Mouse (Mus musculus): Measurements from ENCODE around the gene Ankrd60. TPM values are rescaled to one million over a fixed set of nuclear protein-coding genes. Genes with fewer than 3 reads are reported as not detected.

The Ankrd60 gene
- polyA plus RNA-seq, 1 experiment from 2014 or later: not detected

DNA sequence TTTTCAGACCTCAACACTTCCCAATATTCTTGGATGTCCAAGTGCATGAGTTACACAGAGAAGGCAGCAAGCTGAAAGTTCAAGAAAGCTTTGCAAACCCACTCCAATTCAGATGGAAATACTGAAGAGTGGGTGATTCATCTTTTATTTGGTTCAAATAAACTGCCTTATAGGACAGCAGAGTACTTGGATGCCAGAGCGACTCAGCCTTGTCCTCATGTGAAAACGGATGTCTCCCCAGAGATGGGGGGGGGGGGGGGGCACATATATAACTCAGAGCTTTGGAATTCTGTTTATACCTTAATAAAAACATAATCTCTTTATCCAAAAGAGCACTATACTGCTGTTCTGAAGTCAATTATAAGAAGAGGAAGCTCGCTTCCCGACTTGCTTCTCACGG, 9.2 kb upstream of the Ankrd60 start:
- no peaks in the 10 kb centered on the region for H3K9me3 ChIP-seq (replicated peaks; ENCODE audit: control insufficient read depth, low read length)
- H3K4me1 ChIP-seq (ENCODE audit: control insufficient read depth, insufficient read depth, low read length): peaks cover 7% of the 10 kb centered on the region; the same call in 1 of the 2 replicates
- peaks cover 24% of the 10 kb centered on the region for H3K27me3 ChIP-seq (ENCODE audit: control insufficient read depth, insufficient read depth, low read length)
- H3K4me3 ChIP-seq (replicated peaks; ENCODE audit: low read length): no peak overlapping the region
- 56% methylated on average over 5 of the region's 5 CpGs for WGBS
- no peak overlapping the region for H3K9ac ChIP-seq (ENCODE audit: low read length)
- H3K4me2 ChIP-seq (ENCODE audit: low read depth, low read length): no peak overlapping the region
- H3K27ac ChIP-seq (ENCODE audit: low read length): no peak overlapping the region
- no peaks in the 10 kb centered on the region for H3K36me3 ChIP-seq (ENCODE audit: control insufficient read depth, insufficient read depth, low read length)
- no peak for ATAC-seq (ENCODE audit: insufficient read depth, low FRiP score)

DNA sequence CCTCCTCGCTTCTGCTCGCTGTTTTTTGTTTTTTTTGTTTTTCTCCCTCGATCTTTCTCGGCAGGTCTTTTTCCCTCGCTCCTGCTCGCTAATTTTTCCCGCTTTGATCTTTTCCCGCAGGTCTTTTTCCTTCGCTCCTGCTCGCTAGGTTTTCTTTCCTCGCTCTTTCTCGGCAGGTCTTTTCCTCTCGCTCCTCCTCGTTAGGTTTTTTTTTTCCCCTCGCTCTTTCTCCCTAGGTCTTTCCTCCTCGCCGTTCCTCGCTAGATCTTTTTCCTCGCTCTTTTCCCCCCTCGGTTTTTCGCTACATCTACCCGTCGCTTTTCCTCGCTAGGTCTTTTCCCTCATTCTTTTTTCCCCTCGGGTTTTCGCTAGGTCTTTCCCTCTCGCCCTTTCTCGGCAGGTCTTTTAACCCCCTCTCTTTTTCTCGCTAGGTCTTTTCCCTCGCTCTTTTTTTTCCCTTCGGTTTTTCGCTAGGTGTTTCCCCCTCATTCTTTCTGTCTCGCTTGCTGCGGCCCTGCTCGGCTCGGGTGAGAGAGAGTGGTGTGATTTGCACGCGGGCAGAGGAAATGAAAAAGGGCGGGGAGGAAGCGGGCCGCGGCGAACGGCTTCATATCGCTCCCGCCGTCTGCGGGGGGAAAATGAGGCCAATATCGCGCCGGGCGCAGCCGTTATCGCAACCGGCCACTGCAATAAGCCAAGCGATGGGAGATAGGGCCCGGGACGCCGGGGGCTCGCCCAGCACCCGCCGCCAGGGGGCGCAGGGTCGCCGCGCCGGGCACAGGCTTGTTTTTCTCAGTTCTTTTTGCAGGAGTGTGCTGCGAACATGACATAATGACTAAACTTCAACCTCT, 8.2 kb upstream of the Ankrd60 start:
- no peak for ATAC-seq (ENCODE audit: insufficient read depth, low FRiP score)
- peak overlapping the region; percentile 44 for H3K4me3 ChIP-seq (replicated peaks; ENCODE audit: low read length)
- H3K9ac ChIP-seq (ENCODE audit: low read length): peak overlapping the region; percentile 64
- peak overlapping the region; percentile 3; the same call in 1 of the 2 replicates for H3K27ac ChIP-seq (ENCODE audit: low read length)
- H3K4me1 ChIP-seq (ENCODE audit: control insufficient read depth, insufficient read depth, low read length): peaks cover 7% of the 10 kb centered on the region; the same call in 1 of the 2 replicates
- H3K4me2 ChIP-seq (ENCODE audit: low read depth, low read length): peak overlapping the region; percentile 81
- 2% methylated on average over 68 of the region's 68 CpGs for WGBS
- H3K9me3 ChIP-seq (replicated peaks; ENCODE audit: control insufficient read depth, low read length): no peaks in the 10 kb centered on the region
- no peaks in the 10 kb centered on the region for H3K36me3 ChIP-seq (ENCODE audit: control insufficient read depth, insufficient read depth, low read length)
- peaks cover 24% of the 10 kb centered on the region for H3K27me3 ChIP-seq (ENCODE audit: control insufficient read depth, insufficient read depth, low read length)

DNA sequence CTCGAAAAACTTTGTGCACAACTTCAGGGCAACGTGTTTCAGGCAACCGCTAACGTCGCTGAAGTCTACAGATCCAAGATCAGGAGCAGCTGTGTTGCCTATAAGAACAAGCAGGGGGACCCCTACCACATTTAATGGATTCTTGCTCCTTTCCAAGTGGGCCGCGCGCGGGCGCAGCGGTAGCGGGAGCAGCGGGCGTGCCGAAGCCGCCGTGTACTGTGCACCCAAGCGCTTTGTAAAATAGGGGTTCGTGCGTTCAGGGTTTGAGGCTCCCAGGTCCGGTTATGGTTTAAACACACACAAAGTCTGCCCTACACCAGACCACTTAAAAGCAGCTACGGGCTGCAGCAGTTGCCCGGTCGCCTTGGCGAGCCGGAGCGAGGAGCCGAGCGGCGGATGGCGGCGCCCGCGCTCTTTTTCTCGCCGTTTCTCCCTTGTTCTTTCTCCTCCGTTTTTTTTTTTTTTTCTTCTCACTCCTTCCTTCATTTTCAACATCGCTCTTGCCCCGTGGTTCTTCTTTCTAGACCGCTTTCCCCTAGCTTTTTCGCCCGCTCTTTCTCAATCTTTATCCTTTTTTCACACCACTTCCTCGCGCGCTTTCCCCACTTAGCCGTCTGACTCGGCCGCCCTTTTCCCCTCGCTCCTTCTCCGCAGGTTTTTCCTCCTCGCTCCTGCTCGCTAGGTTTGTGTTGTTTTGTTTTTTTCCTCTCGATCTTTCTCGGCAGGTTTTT, 7.4 kb upstream of the Ankrd60 start:
- H3K27ac ChIP-seq (ENCODE audit: low read length): peak overlapping the region; percentile 3; the same call in 1 of the 2 replicates
- H3K9me3 ChIP-seq (replicated peaks; ENCODE audit: control insufficient read depth, low read length): no peaks in the 10 kb centered on the region
- peak; percentile 68 for ATAC-seq (ENCODE audit: insufficient read depth, low FRiP score)
- peak overlapping the region; percentile 81 for H3K4me2 ChIP-seq (ENCODE audit: low read depth, low read length)
- peaks cover 24% of the 10 kb centered on the region for H3K27me3 ChIP-seq (ENCODE audit: control insufficient read depth, insufficient read depth, low read length)
- peaks cover 7% of the 10 kb centered on the region; the same call in 1 of the 2 replicates for H3K4me1 ChIP-seq (ENCODE audit: control insufficient read depth, insufficient read depth, low read length)
- peak overlapping the region; percentile 44 for H3K4me3 ChIP-seq (replicated peaks; ENCODE audit: low read length)
- 3% methylated on average over 54 of the region's 54 CpGs for WGBS
- peak overlapping the region; percentile 64 for H3K9ac ChIP-seq (ENCODE audit: low read length)
- H3K36me3 ChIP-seq (ENCODE audit: control insufficient read depth, insufficient read depth, low read length): no peaks in the 10 kb centered on the region

DNA sequence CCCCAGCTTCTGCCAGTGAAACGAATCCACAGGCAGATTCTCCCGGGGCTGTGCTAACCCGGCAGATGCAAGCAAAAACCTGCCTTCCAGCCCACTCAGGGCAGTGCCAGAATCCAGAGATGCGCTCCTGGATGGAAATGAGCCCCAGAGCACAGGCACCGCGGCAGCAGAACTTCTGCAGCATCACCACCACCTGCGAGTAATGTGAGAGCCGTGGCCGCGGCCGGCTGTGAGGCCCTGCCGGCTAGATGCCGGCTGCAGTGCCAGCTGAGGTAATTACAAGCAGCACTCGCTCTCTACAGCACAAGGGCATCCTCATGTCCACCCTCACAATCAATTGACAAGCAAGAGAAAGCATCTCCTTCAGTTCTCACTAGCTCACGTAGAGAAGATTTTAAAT, 6.2 kb upstream of the Ankrd60 start:
- Histone ChIP-seq H3K9ac (ENCODE audit: low read length) (no peak overlapping the region), H3K27ac (ENCODE audit: low read length) (no peak overlapping the region), H3K27me3 (ENCODE audit: control insufficient read depth, insufficient read depth, low read length) (peaks cover 27% of the 10 kb centered on the region), H3K9me3 (replicated peaks; ENCODE audit: control insufficient read depth, low read length) (no peaks in the 10 kb centered on the region), H3K4me3 (replicated peaks; ENCODE audit: low read length) (no peak overlapping the region), H3K4me1 (ENCODE audit: control insufficient read depth, insufficient read depth, low read length) (peaks cover 7% of the 10 kb centered on the region; the same call in 1 of the 2 replicates), H3K4me2 (ENCODE audit: low read depth, low read length) (no peak overlapping the region), H3K36me3 (ENCODE audit: control insufficient read depth, insufficient read depth, low read length) (no peaks in the 10 kb centered on the region)
- WGBS: 62% methylated on average over 15 of the region's 15 CpGs
- ATAC-seq (ENCODE audit: insufficient read depth, low FRiP score): no peak

DNA sequence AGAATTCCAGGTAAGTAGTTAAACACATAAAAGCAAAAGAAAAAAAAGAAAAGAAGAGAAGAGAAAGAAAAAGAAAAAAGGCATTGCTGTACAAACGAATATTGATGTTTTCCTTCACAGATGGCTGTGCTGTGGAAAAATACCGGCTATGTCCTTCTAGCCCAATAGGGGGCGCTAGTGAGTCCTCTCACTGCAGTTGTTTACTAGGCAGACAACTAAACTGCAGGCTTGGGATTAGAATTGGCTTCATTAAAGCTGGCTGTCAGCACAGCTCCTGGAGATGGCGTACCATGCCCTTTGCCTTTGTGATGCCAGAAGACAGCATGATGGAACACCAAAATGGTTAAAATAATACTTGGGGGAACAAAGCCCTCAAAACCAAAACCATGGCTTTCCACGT, 5.3 kb upstream of the Ankrd60 start:
- H3K27me3 ChIP-seq (ENCODE audit: control insufficient read depth, insufficient read depth, low read length): peaks cover 27% of the 10 kb centered on the region

DNA sequence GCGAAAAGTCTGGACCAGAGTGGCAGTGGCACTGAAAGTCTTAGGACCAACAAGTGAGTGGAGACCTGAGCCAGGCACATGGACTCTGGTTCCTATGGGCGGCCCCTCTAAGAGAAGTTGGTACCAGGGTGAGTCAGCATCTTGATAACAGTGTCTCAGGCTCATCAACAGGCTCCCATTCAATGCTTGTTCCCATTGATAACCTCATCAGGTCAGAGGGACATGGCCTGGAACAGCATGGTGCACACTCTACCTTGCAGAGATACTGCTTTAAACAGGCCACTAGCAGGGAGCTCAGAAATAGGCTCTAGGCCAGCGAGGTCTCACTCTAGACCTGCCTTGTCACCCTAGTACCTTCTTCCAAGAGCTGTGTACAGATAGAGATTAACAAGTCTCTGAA, 4.7 kb upstream of the Ankrd60 start:
- Histone ChIP-seq H3K9me3 (replicated peaks; ENCODE audit: control insufficient read depth, low read length) (no peaks in the 10 kb centered on the region), H3K27ac (ENCODE audit: low read length) (no peak overlapping the region), H3K27me3 (ENCODE audit: control insufficient read depth, insufficient read depth, low read length) (peaks cover 27% of the 10 kb centered on the region), H3K36me3 (ENCODE audit: control insufficient read depth, insufficient read depth, low read length) (no peaks in the 10 kb centered on the region), H3K9ac (ENCODE audit: low read length) (no peak overlapping the region), H3K4me1 (ENCODE audit: control insufficient read depth, insufficient read depth, low read length) (peaks cover 12% of the 10 kb centered on the region; the same call in 1 of the 2 replicates), H3K4me2 (ENCODE audit: low read depth, low read length) (no peak overlapping the region), H3K4me3 (replicated peaks; ENCODE audit: low read length) (no peak overlapping the region)
- no peak for ATAC-seq (ENCODE audit: insufficient read depth, low FRiP score)
- WGBS: 89% methylated on average over 3 of the region's 3 CpGs

More for the DNA sequence above, 5.3 kb upstream of the Ankrd60 start:
- H3K9ac ChIP-seq (ENCODE audit: low read length): no peak overlapping the region
- H3K9me3 ChIP-seq (replicated peaks; ENCODE audit: control insufficient read depth, low read length): no peaks in the 10 kb centered on the region
- no peak for ATAC-seq (ENCODE audit: insufficient read depth, low FRiP score)
- no peaks in the 10 kb centered on the region for H3K36me3 ChIP-seq (ENCODE audit: control insufficient read depth, insufficient read depth, low read length)
- 50% methylated on average over 5 of the region's 5 CpGs for WGBS
- peaks cover 9% of the 10 kb centered on the region; the same call in 1 of the 2 replicates for H3K4me1 ChIP-seq (ENCODE audit: control insufficient read depth, insufficient read depth, low read length)
- H3K27ac ChIP-seq (ENCODE audit: low read length): no peak overlapping the region
- H3K4me3 ChIP-seq (replicated peaks; ENCODE audit: low read length): no peak overlapping the region
- no peak overlapping the region for H3K4me2 ChIP-seq (ENCODE audit: low read depth, low read length)

DNA sequence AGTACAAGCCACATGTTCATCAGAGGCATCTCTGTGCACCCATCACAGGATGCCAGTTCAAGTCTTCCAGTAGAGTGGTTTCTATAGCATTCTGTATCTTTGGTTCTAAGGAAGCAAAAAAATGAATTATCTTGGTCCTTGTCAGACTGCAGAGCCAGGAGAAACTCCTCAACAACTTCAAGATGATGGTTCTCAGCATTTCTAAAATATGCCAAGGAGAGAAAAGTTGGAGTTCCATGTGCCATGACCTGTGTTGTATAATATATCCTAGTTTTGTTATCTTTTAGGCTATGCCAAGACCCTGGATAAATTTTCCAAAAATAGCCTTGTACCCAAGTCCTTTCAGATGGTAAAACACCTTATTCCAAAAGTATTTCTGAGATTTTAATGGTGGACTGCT, 2.9 kb upstream of the Ankrd60 start:
- H3K4me2 ChIP-seq (ENCODE audit: low read depth, low read length): no peak overlapping the region
- H3K4me3 ChIP-seq (replicated peaks; ENCODE audit: low read length): no peak overlapping the region
- peaks cover 21% of the 10 kb centered on the region for H3K27me3 ChIP-seq (ENCODE audit: control insufficient read depth, insufficient read depth, low read length)
- no peak overlapping the region for H3K27ac ChIP-seq (ENCODE audit: low read length)
- H3K9me3 ChIP-seq (replicated peaks; ENCODE audit: control insufficient read depth, low read length): no peaks in the 10 kb centered on the region
- H3K4me1 ChIP-seq (ENCODE audit: control insufficient read depth, insufficient read depth, low read length): peaks cover 7% of the 10 kb centered on the region; the same call in 1 of the 2 replicates
- H3K36me3 ChIP-seq (ENCODE audit: control insufficient read depth, insufficient read depth, low read length): no peaks in the 10 kb centered on the region
- ATAC-seq (ENCODE audit: insufficient read depth, low FRiP score): no peak
- H3K9ac ChIP-seq (ENCODE audit: low read length): no peak overlapping the region

DNA sequence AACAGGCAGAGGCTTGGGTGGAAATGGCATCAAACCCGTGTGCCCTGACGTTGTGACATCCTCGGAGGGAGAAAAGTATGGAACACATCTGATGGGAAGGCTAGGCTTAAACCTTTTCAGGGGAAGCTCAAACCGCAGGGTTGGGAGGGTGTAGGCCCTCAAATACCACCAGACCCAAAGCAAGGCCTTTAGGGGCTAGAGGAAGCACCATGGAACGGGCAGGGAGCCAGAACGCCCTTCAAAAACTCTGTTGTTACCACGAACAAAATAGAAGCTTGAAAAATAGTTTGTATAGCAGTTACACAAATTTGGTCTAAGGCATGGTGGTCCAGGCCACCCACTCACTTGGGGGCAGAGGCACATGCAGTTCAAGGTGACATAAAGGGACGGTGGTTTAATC, 430 bp upstream of the Ankrd60 start:
- Histone ChIP-seq H3K4me3 (replicated peaks; ENCODE audit: low read length) (peak overlapping the region; percentile 45; the same call in 1 of the 2 replicates), H3K9ac (ENCODE audit: low read length) (peak overlapping the region; percentile 56), H3K4me1 (ENCODE audit: control insufficient read depth, insufficient read depth, low read length) (peaks cover 4% of the 10 kb centered on the region; the same call in 1 of the 2 replicates), H3K4me2 (ENCODE audit: low read depth, low read length) (peak overlapping the region; percentile 67), H3K27me3 (ENCODE audit: control insufficient read depth, insufficient read depth, low read length) (peaks cover 17% of the 10 kb centered on the region; the same call in 1 of the 2 replicates), H3K27ac (ENCODE audit: low read length) (no peak overlapping the region), H3K36me3 (ENCODE audit: control insufficient read depth, insufficient read depth, low read length) (no peaks in the 10 kb centered on the region), H3K9me3 (replicated peaks; ENCODE audit: control insufficient read depth, low read length) (no peaks in the 10 kb centered on the region)
- ATAC-seq (ENCODE audit: insufficient read depth, low FRiP score): no peak
- 22% methylated on average over 8 of the region's 8 CpGs for WGBS

DNA sequence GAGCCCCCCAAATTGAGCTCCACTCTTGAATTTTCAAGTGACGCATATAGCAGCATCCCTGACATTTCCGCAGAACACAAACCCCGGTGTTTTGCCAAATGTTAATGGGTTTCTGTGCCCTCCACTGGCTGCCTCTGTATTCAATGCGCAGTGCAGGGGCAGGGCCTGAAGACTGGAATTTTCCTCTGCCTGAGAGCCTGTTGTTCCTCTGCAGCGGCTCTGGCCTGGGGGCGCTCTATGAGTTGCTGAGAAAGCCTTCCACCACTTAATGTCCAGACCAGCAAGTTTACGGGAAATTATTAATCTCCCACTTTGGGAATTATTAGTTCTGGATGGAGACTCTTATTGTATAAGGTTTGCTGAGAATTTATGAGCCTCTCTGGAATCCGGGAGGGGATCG, 14.0 kb downstream of the Ankrd60 start:
- Histone ChIP-seq H3K9ac (ENCODE audit: low read length) (no peak overlapping the region), H3K9me3 (replicated peaks; ENCODE audit: control insufficient read depth, low read length) (no peaks in the 10 kb centered on the region), H3K27ac (ENCODE audit: low read length) (peak overlapping the region; percentile 49), H3K27me3 (ENCODE audit: control insufficient read depth, insufficient read depth, low read length) (no peaks in the 10 kb centered on the region), H3K4me1 (ENCODE audit: control insufficient read depth, insufficient read depth, low read length) (peaks cover 6% of the 10 kb centered on the region; the same call in 1 of the 2 replicates), H3K36me3 (ENCODE audit: control insufficient read depth, insufficient read depth, low read length) (no peaks in the 10 kb centered on the region), H3K4me2 (ENCODE audit: low read depth, low read length) (no peak overlapping the region), H3K4me3 (replicated peaks; ENCODE audit: low read length) (no peak overlapping the region)
- 34% methylated on average over 9 of the region's 9 CpGs for WGBS
- ATAC-seq (ENCODE audit: insufficient read depth, low FRiP score): peak; percentile 35; the same call in 1 of the 2 replicates
